Mouse (Mus musculus): ENCODE data around the gene Taok1.

The Taok1 gene

DNA sequence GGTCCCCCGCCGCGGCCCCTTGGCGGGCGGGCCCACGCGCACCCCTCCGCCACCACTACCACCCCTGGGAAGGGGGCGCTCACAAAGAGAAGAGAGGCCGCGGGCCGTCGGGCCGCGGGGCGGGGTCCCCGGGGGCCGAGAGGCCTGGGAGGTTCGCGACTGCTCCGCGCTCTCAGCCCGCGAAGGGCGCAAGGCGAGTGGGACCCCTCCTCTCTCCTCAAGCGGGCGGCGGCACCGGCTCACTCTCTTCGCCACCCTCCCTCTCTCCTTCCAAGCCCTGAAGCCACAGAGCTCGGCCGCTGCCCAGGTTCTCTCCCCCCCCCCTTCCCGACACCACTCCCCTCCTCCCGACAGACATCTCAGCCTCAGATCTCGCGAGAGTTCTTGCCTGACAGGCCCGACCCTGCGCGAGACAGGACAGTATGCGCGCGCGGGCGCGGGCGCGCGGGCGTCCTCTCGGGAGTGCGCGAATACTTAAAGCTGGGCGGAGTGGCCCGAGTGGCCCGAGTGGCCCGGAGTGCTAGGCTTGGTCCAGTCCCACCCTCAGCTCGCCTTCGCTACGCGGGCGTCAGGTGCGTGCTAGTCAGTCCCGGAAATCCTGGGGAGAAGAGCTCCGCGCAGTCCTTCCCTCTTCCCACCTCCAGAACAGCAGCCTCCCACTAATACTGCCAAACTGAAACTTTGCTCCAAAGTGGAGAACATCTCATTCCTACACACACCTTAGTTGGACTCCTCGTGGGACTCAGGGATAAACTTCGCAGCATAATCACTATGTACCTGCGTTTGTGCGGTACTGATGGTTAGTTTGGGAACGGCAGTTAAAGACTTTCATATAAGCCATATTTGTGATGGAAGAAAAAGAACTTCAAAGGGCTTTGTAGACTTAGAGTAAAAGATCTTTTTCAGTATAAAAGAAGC lies at the start of gene Taok1:
TSS of gene Taok1 (minus strand) at position 278 of the 918 bp plus-strand sequence.
- DNase-seq (ENCODE audit: low read depth, low spot score): peak; percentile 99

DNA sequence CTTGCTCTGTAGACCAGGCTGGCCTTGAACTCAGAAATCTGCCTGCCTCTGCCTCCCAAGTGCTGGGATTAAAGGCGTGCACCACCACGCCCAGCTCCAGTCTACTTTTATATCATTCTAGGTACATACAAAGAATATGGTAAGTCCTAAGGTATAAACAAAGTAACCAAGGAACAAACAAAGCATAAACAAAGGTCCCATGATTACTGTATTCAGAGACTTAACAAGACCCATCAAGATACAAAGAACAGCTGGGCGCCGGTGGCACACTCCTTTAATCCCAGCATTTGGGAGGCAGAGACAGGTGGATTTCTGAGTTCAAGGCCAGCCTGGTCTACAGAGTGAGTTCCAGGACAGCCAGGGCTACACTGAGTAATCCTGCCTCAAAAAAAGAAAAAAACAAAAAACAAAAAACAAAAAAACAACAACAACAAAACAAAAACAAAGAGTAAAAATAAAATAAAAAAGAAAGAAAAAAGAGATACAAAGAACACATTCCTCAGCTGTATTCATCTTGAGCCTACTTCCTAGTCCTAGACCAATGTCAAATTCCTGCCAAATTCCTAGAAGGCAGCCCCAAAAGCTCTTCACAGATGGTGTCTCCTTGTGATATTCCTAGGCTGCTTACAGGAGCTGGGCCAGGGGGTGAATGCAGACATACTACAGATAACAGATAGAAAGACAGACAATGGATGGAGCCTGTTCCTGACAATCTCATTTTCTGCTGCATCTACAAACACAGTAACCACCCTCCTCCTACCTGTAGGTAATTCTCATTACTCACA lies 46.0 kb upstream of the Taok1 start:
- peak; percentile 91 for DNase-seq (ENCODE audit: low read depth, low spot score)

DNA sequence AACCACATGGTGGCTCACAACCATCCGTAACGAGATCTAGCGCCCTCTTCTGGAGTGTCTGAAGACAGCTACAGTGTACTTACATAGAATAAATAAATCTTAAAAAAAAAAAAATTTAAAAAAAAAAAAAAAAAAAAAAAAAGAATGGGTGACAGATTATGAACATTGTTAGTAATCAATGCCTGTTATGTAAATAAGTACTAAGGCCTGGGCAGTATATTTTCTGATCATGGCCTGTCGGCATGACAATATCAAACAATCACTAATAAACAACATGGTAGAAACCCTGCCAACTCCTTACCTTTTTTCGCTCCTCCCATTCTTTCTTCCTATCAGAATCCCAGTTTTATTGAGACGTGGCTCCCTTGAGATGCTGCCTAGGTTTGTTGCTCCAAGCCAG lies 44.9 kb upstream of the Taok1 start:
- DNase-seq (ENCODE audit: low read depth, low spot score): no peak

DNA sequence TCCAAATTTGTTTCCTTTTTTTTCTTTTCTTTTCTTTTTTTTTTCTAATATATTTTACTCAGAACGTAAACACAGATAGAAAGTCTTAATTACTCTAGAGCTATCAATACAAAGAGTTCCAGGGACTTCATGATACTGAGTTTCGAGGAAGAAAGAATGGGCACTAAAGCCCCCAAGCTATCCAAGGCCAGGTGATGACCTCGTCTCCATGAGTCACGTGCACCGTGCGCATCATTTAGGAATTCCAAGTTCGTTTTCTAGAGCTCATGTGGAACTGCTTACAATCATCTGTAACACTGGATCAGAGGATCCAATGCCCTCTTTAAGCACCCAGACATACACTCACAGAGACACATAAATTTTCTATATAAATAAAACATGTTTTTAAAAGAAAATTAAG lies 41.3 kb upstream of the Taok1 start:
- DNase-seq (ENCODE audit: low read depth, low spot score): no peak

DNA sequence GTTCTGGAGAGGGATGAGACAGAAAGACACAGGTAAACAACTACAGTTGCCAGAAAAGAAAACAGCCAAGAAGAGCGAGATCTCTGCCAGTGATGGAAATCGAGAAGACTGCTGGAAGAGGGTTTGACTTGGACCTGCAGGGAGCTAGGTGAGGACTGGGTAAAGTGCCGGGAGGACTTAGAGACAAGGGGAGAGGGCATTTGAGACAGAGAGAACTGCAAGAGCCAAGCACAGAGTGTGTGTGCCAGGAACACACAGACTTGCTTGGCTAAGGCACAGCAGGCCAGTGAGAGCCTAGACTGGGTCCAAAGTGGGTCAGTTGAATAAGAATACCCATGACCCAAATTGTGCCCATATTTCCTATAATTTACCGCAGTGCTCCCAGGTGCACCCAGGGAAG lies 37.9 kb upstream of the Taok1 start:
- DNase-seq (ENCODE audit: low read depth, low spot score): no peak

DNA sequence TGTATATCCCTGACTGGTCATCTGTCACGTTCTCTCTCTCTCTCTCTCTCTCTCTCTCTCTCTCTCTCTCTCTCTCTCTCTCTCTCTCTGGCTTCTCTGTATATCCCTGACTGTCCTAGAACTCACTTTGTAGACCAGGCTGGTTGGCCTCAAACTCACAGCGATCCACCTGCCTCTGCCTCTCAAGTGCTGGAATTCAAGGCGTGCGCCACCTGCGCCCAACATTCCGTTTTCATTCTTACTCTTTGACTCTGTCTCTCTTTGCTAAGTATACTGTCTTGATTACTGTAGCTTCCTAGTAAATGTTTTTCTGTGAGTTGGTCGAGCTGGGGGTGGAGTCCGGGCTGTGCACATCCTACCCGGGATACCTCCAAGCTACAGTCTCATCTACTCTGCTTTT lies 33.8 kb upstream of the Taok1 start:
- peak; percentile 58 for DNase-seq (ENCODE audit: low read depth, low spot score)

DNA sequence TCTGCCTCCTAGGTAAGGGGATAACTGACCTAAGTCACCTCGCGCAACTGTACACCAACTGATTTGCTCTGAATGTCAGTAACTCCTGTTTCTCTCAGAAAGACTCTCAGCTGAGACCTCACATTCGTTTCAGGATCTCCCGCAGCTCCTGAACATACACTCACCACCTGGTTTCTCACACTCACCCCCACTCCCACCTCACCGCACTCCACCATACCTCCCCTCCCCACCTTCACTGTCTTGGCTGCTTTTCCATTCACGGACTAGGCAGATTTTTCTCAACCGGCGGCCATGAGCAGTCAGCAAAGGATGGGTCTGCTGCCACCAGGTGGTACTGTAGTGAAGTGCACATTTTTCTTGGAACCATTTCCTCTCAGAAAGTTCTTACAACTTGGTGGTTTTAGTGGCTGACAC lies 22.6 kb upstream of the Taok1 start:
- peak; percentile 87 for DNase-seq (ENCODE audit: low read depth, low spot score)

DNA sequence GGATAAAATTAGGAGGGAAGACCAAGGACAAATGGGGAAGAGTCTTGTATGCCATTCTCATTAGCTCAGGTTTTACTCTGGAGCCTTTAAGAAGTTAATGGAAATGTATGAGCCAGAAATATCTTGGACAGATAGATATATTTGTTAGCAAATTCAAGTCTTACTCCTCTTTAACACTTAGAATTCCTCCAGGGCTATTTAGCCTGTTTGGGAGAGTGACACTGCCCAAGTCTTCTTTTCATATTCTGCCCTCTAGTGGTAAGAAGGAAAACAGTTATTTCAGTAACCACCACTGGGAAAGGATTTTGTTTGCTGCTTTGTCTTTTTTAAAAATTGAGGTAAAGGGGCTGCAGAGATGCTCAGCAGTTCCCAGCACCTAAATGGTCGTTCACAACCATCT lies 21.9 kb upstream of the Taok1 start:
- DNase-seq (ENCODE audit: low read depth, low spot score): peak; percentile 70

DNA sequence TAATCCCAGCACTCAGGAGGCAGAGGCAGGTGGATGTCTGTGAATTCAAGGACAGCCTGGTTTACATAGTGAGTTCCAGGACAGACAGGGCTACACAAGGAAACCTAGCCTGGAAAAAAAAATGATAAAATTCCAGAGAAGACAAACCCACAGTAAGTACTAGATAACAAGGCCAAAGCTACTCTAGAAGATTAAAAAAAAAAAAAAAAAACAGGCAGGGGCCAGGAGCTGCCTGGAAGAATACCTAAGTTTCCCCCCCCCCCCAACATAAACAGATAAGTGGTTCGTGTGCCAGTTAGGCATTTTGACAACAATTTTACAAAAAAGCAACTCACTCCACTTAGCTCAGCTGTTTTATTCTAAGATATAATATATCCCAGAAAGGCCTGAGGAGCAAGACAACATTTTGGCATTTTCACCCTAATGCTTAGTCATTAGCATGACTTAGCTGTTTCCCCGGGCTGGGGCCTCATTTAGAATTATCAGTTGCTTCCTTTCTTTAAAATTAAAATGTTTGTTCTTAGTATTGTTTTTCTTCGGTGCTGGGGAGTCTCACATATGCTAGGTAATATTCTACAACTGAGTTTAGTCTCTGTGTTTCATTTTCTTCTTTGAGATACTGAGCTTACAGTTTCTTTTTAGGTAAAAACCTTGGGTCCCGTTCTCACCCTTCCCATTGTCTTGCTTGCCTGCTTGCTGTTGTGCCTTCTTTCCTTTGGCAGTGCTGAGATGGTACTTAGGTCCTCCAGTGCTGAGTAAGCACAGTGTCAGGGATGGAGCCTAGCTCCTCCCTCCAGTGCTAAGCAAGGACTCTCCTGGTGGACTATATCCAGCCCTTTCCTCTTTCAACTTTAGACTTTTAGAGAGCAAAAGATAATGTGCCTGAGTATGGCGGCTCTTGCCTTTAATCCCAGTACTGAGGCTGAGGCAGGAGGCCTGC lies 19.3 kb upstream of the Taok1 start:
- DNase-seq (ENCODE audit: low read depth, low spot score): no peak

DNA sequence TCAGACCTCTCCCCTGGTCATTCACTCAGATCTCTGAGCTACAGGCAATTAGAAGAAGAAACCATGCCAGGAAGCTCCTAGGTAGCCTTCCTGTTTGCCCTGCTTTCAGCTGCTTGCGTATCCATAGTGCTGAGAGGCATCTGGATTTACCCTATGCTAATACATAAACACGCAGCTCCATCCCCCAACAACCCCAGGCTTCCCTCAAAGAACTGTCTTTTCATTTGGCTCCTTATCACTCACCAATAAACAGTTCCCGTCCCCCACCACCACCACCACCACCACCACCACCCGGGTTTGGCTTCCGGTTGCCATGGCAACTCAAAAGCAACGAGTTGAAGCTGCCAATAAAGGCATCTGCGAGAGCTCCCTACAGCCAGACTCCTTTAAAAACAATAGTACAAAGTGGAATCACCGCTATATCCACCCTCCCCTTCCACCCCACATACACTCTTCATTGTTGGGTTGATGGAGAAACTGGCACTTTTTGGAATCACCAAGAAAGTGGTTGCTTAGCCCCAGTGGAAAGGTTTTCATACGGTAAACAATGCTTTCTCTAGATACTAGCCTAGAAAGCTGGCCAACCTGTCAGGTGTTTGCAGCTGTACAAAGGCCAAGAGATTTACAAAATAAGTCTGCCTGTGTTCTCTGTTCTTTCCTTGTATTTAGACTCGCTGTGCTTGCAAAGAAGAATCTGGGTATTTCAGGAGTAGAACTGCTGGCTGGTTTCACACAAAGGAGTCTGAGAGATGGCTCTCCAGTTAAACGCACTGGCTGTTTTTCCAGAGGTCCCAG lies 17.6 kb upstream of the Taok1 start:
- peak; percentile 69 for DNase-seq (ENCODE audit: low read depth, low spot score)

DNA sequence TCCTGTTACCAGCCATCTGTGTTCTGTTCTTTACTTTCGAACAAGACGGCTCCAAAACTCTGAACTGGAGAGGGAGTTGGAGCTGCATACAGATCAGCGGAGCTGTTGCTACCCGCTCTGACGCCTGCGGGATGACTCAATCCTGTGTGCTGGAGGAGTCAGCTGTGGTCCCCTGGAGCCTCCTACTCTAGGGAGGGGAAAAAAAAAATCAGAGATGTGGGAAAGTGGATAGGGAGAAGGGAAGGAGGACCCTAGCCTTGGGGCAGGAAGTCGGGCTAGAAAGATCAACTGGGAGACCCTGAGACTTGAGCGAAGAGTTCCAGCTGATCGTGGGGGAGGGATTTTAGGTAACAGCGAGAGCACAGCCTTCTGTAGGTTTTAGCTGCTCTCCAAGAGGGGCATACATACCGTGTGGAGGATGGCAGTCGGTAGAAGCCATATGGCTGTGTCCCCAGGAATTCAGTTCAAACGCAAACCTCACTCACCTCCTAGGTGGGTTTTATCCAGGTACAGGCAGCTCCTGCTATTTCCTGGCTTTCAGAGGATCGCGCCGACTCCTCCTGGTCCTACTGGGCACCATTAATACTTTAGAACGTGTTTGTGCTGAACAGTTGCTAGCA lies 16.9 kb upstream of the Taok1 start:
- DNase-seq (ENCODE audit: low read depth, low spot score): peak; percentile 26

DNA sequence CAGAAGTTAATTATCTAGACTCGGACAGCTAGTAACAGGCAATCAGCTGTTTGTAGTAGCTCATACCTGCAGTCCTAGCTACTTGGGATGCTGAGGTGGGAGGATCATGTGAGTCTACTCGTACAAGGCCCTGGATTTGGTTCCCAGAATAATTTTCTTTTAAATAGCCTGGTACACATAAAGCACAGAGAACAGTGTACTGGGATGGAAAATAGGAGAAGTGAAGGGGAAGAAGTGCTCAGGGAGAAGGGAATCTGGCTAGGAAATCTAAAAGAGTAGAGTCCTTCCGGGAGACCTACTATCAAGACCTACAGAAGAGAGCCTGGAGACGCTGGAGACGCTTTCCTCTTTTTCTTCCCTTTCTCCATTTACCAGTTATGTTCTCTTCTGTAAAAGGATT lies 16.4 kb upstream of the Taok1 start:
- no peak for DNase-seq (ENCODE audit: low read depth, low spot score)

DNA sequence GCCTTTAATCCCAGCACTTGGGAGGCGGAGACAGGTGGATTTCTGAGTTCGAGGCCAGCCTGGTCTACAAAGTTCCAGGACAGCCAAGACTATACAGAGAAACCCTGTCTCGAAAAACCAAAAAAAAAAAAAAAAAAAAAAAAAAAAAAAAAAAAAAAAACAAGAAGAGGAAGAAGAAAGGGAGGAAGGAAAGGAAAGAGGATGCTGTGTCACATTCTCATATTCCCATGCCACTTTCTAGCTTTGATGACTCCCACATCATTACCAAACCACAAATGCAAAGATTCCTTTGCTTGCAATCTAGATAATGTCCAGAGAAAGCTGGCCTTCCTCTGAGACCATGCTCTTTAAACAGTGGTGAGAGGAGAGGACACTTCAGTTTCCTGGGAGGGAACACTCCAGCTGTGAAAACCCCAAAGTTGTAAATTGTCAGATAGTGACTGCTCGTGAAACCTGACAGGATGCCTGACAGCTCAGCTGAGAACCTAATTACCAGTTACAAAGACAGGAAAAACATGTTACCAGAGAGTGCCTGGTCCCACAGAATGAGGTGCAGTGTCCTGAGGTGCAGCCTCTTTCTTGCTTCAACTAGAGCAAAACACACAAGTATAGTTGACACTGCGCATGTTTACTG lies 14.4 kb upstream of the Taok1 start:
- no peak for DNase-seq (ENCODE audit: low read depth, low spot score)

DNA sequence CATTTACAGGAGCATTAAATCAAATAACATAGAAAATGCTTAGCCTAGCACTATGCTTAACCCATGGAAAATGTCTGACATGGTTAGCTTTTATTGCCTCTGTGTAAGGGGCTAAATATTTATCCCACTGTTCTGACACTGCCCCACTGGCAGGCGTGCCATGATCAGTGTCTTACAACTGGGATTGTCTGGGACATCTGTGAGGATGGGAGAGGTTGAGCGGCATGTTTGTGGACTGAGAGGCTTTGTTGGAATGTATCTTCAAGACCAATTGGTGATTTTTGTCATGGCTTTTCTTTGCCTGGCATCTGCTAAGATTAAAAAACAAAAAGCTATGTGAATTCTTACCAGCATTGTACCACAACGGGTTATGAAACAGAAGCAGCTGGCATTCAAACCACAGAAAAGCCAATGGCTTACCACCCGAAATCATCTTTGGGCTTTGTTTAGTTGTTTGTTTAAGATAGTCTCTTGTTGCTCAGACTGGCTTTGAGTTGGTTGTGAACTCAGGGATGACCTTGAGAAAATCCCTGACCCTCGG lies 7.5 kb upstream of the Taok1 start:
- no peak for DNase-seq (ENCODE audit: low read depth, low spot score)

DNA sequence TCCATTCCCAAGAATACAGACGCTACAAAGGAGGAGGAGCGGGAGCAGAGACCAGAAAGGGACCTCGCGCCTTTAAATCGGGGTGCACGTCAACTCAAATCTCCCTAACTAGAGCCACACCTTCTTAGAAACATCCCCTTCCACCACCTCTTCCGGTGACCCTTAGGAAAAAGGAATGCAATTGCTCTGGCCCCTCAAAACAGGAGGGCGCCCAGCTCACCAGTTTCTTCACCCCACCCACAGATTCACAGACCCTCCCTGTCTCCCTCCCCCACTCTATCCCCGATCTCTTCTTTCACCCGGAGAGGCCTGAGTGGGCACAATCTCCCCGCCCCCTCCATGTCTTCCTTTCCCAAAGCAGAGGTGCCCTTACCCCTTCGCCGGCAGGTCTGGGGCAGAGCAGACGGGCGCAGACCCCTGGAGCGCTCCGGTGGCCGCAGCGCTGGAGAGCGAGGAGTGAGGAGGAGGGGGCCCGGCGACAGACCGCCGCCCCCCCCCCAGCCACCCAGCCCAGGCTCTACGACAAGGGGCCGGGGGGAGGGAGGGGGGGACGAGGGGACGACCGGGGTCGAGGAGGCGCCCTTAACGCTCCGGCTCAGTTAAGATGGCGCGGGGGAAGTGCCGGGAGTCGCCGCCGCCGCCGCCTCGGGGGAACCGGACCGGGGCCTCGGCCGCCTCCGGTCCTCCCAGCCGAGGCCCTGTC lies 629 bp downstream of the Taok1 start:
- DNase-seq (ENCODE audit: low read depth, low spot score): peak; percentile 80

DNA sequence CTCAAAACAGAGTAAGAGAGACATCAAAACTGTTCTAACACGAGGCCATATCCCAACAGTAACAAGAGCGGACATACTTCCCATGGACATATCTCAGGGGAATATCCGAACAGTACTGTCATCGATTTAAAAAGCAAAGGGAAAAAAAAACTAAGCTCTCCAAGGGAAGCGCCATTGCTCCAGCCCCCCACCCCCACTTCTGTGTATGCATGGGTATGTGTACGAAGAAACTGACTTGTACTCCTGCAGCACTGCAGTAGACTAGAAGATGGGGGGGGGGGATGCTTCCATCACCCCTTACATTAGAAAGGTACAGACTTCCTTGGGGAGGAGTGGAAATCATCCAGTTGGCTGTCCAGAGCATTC lies 1.2 kb downstream of the Taok1 start:
- no peak for DNase-seq (ENCODE audit: low read depth, low spot score)

DNA sequence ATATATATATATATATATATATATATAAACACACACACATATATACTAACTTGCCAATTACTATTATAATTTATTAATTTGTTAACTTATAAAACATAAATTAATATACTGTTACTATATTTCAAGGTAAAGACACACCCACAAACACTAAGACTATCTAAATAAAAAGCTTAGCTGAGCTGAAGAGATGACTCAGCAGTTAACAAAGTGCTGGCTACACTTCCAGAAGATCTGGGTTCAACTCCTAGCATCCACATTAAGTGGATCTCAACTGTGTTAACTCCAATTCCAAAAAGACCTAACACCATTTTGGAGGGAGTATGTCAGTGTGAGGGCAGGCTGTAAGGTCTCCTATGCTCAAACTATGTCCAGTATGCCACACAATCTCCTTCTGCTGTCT lies 10.3 kb downstream of the Taok1 start:
- no peak for DNase-seq (ENCODE audit: low read depth, low spot score)

DNA sequence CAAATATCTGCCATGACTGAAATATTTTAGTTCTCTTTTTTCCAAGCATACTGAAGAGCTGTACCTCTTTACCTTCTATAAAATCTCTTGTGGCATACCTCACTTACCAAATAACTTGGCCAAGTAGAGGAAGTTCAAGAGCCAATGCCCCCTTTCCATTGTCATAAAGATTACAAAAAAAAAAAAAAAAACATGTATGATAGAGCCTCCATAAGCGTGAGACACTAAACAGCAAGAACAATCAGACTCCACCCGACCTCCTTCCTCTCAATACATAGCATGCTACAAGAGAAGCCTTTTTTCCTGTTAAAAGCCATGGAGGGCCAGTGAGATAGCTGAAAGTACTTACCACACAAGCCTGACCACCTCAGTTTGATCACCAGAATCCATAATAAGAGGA lies 16.2 kb downstream of the Taok1 start:
- no peak for DNase-seq (ENCODE audit: low read depth, low spot score)

DNA sequence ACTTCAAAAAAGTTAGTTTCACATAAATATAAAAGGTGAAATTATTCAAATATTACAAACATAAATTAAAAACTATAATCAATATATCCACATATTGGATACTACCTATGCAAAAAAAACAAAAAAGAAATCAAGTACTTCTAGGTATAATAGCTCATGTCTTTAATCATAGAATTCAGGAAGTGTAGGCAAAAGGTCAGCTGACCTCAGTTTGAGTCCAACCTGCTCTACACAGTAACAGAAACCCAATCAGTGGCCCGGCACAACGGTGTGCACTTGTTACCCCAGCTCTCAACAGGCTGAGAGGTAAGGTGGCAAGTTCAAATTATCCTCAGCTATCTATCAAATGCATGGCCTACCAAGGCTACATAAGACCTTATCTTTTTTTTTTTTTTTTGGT lies 16.8 kb downstream of the Taok1 start:
- no peak for DNase-seq (ENCODE audit: low read depth, low spot score)

All from ZHBTc4 (cell line).